Mouse (Mus musculus): Measurements from ENCODE around the gene Rbsn. TPM values are rescaled to one million over a fixed set of nuclear protein-coding genes. Genes with fewer than 3 reads are reported as not detected.

Gene Rbsn
- polyA plus RNA-seq, 1 experiment = 14.5 TPM

GRCm38 (mm10) chr6:92247215-92247919 is 32.6 kb upstream of the Rbsn start:
- no peak overlapping the region for H3ac ChIP-seq (ENCODE audit: control insufficient read depth, insufficient read length)
- no peaks in the 10 kb centered on the region for H3K36me3 ChIP-seq (ENCODE audit: control insufficient read depth, insufficient read depth)
- no peaks in the 10 kb centered on the region for H3K79me2 ChIP-seq (ENCODE audit: control insufficient read depth, insufficient read depth)
- peaks cover 20% of the 10 kb centered on the region for H3K27me3 ChIP-seq (ENCODE audit: control insufficient read depth, insufficient read depth, insufficient read length)
- TF ChIP-seq MYOG (IDR thresholded peaks at IDR 0.05; ENCODE audit: control insufficient read depth in 1 of 3, insufficient read depth in 1 of 3, insufficient read length in 2 of 3, low read depth in 2 of 3) (no peak), MYOD1 (IDR thresholded peaks at IDR 0.05; ENCODE audit: control insufficient read depth in 1 of 3, insufficient read length in 2 of 3, low read depth in 2 of 3) (no peak), E2F4 (IDR thresholded peaks at IDR 0.05; ENCODE audit: insufficient read depth) (no peak), POLR2AphosphoS2 (IDR thresholded peaks at IDR 0.05; ENCODE audit: insufficient read length, low read depth) (no peak), TCF12 (IDR thresholded peaks at IDR 0.05; ENCODE audit: insufficient read depth, poor library complexity, severe bottlenecking) (no peak), USF1 (IDR thresholded peaks at IDR 0.05; ENCODE audit: low read depth) (no peak), MAX (IDR thresholded peaks at IDR 0.05; ENCODE audit: low read depth) (no peak), TCF3 (IDR thresholded peaks at IDR 0.05; ENCODE audit: insufficient read length, low read depth) (no peak), SRF (IDR thresholded peaks at IDR 0.05; ENCODE audit: control insufficient read depth, insufficient read length, low read depth) (no peak), CEBPB (IDR thresholded peaks at IDR 0.05; ENCODE audit: insufficient read depth, poor library complexity, severe bottlenecking) (no peak), REST (IDR thresholded peaks at IDR 0.05; ENCODE audit: insufficient read depth, insufficient read length) (no peak), POLR2A (IDR thresholded peaks at IDR 0.05; ENCODE audit: insufficient read length, low read depth) (no peak)
- no peak overlapping the region for H3K4me2 ChIP-seq (ENCODE audit: low read depth)
- H3K4me3 ChIP-seq = no peak overlapping the region

- no peak for TF ChIP-seq TCF3 (IDR thresholded peaks at IDR 0.05; ENCODE audit: insufficient read length, low read depth)
- TF ChIP-seq REST (IDR thresholded peaks at IDR 0.05; ENCODE audit: insufficient read depth, insufficient read length) = no peak
- TF ChIP-seq MAX (IDR thresholded peaks at IDR 0.05; ENCODE audit: low read depth) = no peak
- no peak for TF ChIP-seq POLR2AphosphoS2 (IDR thresholded peaks at IDR 0.05; ENCODE audit: insufficient read length, low read depth)
- TF ChIP-seq MYOG (IDR thresholded peaks at IDR 0.05; ENCODE audit: control insufficient read depth in 1 of 3, insufficient read depth in 1 of 3, insufficient read length in 2 of 3, low read depth in 2 of 3) = no peak
- TF ChIP-seq POLR2A (IDR thresholded peaks at IDR 0.05; ENCODE audit: insufficient read length, low read depth) = no peak
- no peak for TF ChIP-seq SRF (IDR thresholded peaks at IDR 0.05; ENCODE audit: control insufficient read depth, insufficient read length, low read depth)
- no peak for TF ChIP-seq MYOD1 (IDR thresholded peaks at IDR 0.05; ENCODE audit: control insufficient read depth in 1 of 3, insufficient read length in 2 of 3, low read depth in 2 of 3)
- no peak for TF ChIP-seq CEBPB (IDR thresholded peaks at IDR 0.05; ENCODE audit: insufficient read depth, poor library complexity, severe bottlenecking)
- TF ChIP-seq TCF12 (IDR thresholded peaks at IDR 0.05; ENCODE audit: insufficient read depth, poor library complexity, severe bottlenecking) = no peak
- TF ChIP-seq USF1 (IDR thresholded peaks at IDR 0.05; ENCODE audit: low read depth) = no peak
- no peak for TF ChIP-seq E2F4 (IDR thresholded peaks at IDR 0.05; ENCODE audit: insufficient read depth)
- Histone ChIP-seq H3K4me3 (no peak overlapping the region), H3ac (ENCODE audit: control insufficient read depth, insufficient read length) (no peak overlapping the region), H3K36me3 (ENCODE audit: control insufficient read depth, insufficient read depth) (no peaks in the 10 kb centered on the region), H3K27me3 (ENCODE audit: control insufficient read depth, insufficient read depth, insufficient read length) (peaks cover 20% of the 10 kb centered on the region), H3K79me2 (ENCODE audit: control insufficient read depth, insufficient read depth) (no peaks in the 10 kb centered on the region), H3K4me2 (ENCODE audit: low read depth) (no peak overlapping the region)
Measured at GRCm38 (mm10) chr6:92246335-92246734, 31.6 kb upstream of the Rbsn start.

DNA sequence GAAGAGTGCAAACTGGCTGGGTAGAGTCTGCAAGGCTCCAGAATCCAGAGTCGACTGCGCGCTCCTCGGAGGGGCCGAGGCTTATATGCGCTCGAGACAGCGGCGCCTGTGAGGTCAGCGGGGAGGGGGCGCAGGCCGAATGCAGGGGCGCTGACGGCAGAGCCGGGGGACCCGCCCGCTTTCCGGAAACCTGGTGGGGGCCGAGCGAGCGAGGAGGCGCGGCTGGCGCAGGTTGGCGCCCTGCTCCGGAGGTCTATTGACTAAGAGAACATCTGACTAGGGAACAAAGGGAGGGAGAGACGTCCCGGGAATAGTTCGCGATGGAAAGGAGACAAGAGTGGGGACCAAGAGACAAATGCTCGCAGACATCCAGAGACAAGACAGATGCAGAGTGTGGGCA is 29.9 kb upstream of the Rbsn start, which contains the start of gene Trh:
Gene Trh, minus strand, starts transcription at position 60 of the 400 bp plus-strand sequence.
- no peak within 1 kb of the TSS for H3ac ChIP-seq (ENCODE audit: control insufficient read depth, insufficient read length)

GRCm38 (mm10) chr6:92241178-92241906 is 26.6 kb upstream of the Rbsn start:
- TF ChIP-seq USF1 (IDR thresholded peaks at IDR 0.05; ENCODE audit: low read depth) (peak; percentile 90), MAX (IDR thresholded peaks at IDR 0.05; ENCODE audit: low read depth) (no peak)
- Histone ChIP-seq H3K4me2 (ENCODE audit: low read depth) (no peak overlapping the region), H3ac (ENCODE audit: control insufficient read depth, insufficient read length) (no peak overlapping the region), H3K79me2 (ENCODE audit: control insufficient read depth, insufficient read depth) (no peaks in the 10 kb centered on the region), H3K27me3 (ENCODE audit: control insufficient read depth, insufficient read depth, insufficient read length) (peaks cover 20% of the 10 kb centered on the region), H3K36me3 (ENCODE audit: control insufficient read depth, insufficient read depth) (no peaks in the 10 kb centered on the region), H3K4me3 (no peak overlapping the region)

More for the DNA sequence above, 29.9 kb upstream of the Rbsn start, which contains the start of gene Trh:
- peaks cover 20% of the 10 kb centered on the region for H3K27me3 ChIP-seq (ENCODE audit: control insufficient read depth, insufficient read depth, insufficient read length)
- H3K36me3 ChIP-seq (ENCODE audit: control insufficient read depth, insufficient read depth) = no peaks in the 10 kb centered on the region
- no peak within 1 kb of the TSS for H3K4me2 ChIP-seq (ENCODE audit: low read depth)
- H3K4me3 ChIP-seq = no peak within 1 kb of the TSS
- no peaks in the 10 kb centered on the region for H3K79me2 ChIP-seq (ENCODE audit: control insufficient read depth, insufficient read depth)
- TF ChIP-seq TCF12 (IDR thresholded peaks at IDR 0.05; ENCODE audit: insufficient read depth, poor library complexity, severe bottlenecking) = no peak
- TF ChIP-seq REST (IDR thresholded peaks at IDR 0.05; ENCODE audit: insufficient read depth, insufficient read length) = no peak
- TF ChIP-seq MAX (IDR thresholded peaks at IDR 0.05; ENCODE audit: low read depth) = no peak
- TF ChIP-seq MYOD1 (IDR thresholded peaks at IDR 0.05; ENCODE audit: control insufficient read depth in 1 of 3, insufficient read length in 2 of 3, low read depth in 2 of 3) = no peak
- no peak for TF ChIP-seq MYOG (IDR thresholded peaks at IDR 0.05; ENCODE audit: control insufficient read depth in 1 of 3, insufficient read depth in 1 of 3, insufficient read length in 2 of 3, low read depth in 2 of 3)
- TF ChIP-seq USF1 (IDR thresholded peaks at IDR 0.05; ENCODE audit: low read depth) = no peak
- TF ChIP-seq POLR2AphosphoS2 (IDR thresholded peaks at IDR 0.05; ENCODE audit: insufficient read length, low read depth) = no peak
- TF ChIP-seq SRF (IDR thresholded peaks at IDR 0.05; ENCODE audit: control insufficient read depth, insufficient read length, low read depth) = no peak
- TF ChIP-seq TCF3 (IDR thresholded peaks at IDR 0.05; ENCODE audit: insufficient read length, low read depth) = no peak
- no peak for TF ChIP-seq POLR2A (IDR thresholded peaks at IDR 0.05; ENCODE audit: insufficient read length, low read depth)
- TF ChIP-seq CEBPB (IDR thresholded peaks at IDR 0.05; ENCODE audit: insufficient read depth, poor library complexity, severe bottlenecking) = no peak
- no peak for TF ChIP-seq E2F4 (IDR thresholded peaks at IDR 0.05; ENCODE audit: insufficient read depth)
